Mouse (Mus musculus) bone marrow, adult 2 months (tissue): ENCODE results near the gene Fez2.

Experiments
- CTCF ChIP-seq: fragments of 200-500 bp; IDR thresholded peaks from 2 replicates; pipeline ENCODE4 v1.5.1; 2011; ENCODE audit warnings: low read length, control low read depth; ENCODE audit not compliant: control insufficient read depth, insufficient read depth
- POLR2A ChIP-seq: fragments of 200-500 bp; IDR thresholded peaks from 2 replicates; pipeline ENCODE4 v1.6.1; 2011; ENCODE audit warnings: low read depth, mild to moderate bottlenecking, control low read depth, low read length, borderline replicate concordance; ENCODE audit not compliant: control insufficient read depth

GRCm38 (mm10) chr17:78465071-78465470 lies 47.1 kb upstream of the Fez2 start:
- TF ChIP-seq CTCF, result no peak
- no peak for TF ChIP-seq POLR2A
